Mouse (Mus musculus): ENCODE measurements around the gene Map3k10.

DNA sequence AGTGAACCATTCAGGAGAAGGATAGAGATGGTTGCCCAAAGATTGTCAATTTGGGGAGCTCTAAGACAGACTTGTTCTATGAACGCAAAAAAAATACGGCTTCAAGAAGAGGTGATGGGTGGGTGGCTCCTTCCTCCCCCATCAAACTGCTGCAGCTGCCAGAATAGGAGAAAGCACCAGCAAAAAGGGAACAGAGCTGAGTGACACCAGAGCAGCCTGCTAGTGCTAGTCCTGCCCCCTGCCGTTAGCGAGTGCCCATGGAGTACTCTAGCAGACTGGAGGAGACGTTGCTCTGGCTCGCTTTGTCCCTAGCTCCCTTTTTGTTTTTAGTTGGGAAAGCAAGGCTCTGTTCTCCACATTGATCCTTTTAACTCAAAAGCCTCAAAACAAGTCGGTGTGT, 36.0 kb upstream of the Map3k10 start:
- TF ChIP-seq FLI1 (IDR thresholded peaks at IDR 0.05; ENCODE audit: low read length) (no peak), GATA1 (IDR thresholded peaks at IDR 0.05; ENCODE audit: borderline replicate concordance, low read length) (no peak)

Data from megakaryocyte, embryonic 14.5 days (primary cell).